Mouse (Mus musculus) T-helper 17 cell (primary cell): Measurements from ENCODE around the gene Hadh.

Experiments used
- in situ Hi-C, 2 experiments: fragments of 300-600 bp; cut with MboI, MseI; formaldehyde crosslinking; loops; 1 replicate in 1 of 2; 2 replicates in 1 of 2; pipeline ENCODE4 v1.15.1; 2025; ENCODE audit warnings: high pct_unique_total_duplicates in 2 of 2

Gene Hadh

GRCm38 (mm10) chr3:131271559-131272373 lies at the start of gene Hadh:
TSS of gene Hadh (minus strand) at chr3:131272101.
- in situ Hi-C loops = no loop called here

- in situ Hi-C loops = no loop called here
Measured at GRCm38 (mm10) chr3:131320184-131320583, 48.3 kb upstream of the Hadh start.

GRCm38 (mm10) chr3:131318211-131318610 lies 46.3 kb upstream of the Hadh start:
- in situ Hi-C loops = loop anchor here in 1 of 2 experiments (5.0 kb wide), 1 partner anchor 234 kb away; no protein-coding TSS in a partner anchor

GRCm38 (mm10) chr3:131317126-131317525 lies 45.2 kb upstream of the Hadh start:
- in situ Hi-C loops = loop anchor here in 1 of 2 experiments (5.0 kb wide), 1 partner anchor 235 kb away; no protein-coding TSS in a partner anchor

DNA sequence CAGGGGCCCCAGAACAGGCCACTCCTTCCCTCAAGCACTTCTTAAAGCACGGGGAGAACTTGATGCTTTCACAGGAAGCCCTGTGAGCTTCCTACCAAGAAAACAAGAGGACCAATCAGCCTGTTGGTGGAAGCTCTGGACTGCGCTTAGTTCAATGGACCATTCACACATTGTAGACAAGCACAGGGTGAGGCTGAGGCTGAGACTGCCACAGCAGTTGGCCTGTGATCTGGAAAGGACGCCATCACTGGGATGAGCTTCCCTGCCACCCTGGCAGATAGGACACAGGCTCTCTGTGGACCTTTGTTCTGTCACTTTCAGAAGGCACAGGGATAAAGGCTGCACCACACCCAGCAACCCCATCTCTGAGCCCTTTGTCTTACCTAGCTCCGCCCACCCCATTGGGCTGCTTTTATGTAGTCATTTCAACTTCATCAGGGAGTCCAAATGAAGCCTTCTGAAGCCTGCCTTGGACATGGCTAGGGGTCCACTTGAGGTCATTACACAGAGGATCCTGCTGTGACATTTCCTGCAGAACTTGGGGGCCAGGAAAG lies 44.1 kb upstream of the Hadh start:
- in situ Hi-C loops = loop anchor here in 1 of 2 experiments (5.0 kb wide), 1 partner anchor 236 kb away; no protein-coding TSS in a partner anchor

DNA sequence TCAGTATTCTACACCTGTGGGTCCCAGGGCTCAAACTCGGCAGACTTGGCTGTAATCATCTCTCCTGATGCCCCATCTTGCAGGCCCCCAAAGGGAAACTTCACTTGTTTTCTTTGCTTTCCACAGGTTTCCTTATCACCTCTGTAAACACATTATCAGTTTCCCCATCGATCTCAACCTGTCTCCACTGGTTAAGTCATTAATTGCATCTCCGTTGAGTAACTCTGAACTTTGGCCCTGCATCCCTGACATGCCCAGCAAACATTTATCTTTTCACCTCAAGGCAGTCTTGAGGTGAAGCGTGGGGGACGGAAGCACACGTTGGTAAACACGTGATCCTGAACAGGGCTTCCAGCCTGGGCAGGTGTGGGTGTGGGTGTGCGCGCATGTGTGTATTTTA lies 40.4 kb upstream of the Hadh start:
- in situ Hi-C loops = no loop called here

DNA sequence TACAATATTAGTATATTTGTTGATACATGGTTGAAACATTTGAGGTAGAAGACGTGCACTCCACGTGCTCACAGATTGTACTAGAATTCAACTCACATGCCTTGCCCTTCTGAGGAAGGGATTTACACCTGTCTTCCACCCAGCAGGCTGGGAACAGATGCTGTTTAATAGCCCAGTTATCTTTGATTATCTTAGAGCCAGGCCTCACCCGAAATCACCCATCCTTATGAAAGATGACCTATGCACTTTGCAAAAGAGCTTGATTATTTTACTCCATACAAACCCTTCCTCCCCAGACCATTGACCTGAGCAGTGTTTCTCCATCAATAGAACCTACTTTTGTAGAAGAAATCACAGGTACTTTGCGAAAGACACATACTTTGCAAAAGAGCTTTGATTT lies 38.7 kb upstream of the Hadh start:
- in situ Hi-C loops = no loop called here

GRCm38 (mm10) chr3:131307811-131308210 lies 35.9 kb upstream of the Hadh start:
- in situ Hi-C loops = no loop called here

- in situ Hi-C loops = no loop called here
Measured at GRCm38 (mm10) chr3:131306255-131306654, 34.4 kb upstream of the Hadh start.

DNA sequence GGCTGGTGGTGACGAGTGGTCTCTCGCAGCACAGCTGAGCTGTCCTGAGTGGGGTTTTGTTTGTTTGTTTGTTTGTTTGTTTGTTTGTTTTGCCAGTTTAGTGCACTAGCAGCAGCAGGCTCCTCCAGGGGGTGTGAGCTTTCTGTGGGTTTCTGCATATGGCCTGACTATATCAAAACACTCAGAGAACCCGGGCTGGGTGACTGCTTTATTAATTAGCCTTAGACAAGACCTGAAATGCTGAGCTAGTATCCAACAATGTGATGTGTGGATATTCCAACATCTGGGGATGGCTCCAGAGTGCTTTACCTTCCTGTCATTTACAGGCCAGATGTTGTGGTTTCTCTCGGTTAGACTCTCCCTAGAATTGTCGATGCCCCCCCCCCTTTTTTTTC lies 31.4 kb upstream of the Hadh start:
- in situ Hi-C loops = loop anchor here in 1 of 2 experiments (5.0 kb wide), 1 partner anchor 249 kb away; no protein-coding TSS in a partner anchor

- in situ Hi-C loops = loop anchor here in 1 of 2 experiments (5.0 kb wide), 1 partner anchor 250 kb away; no protein-coding TSS in a partner anchor
Measured at GRCm38 (mm10) chr3:131302452-131303319, 30.8 kb upstream of the Hadh start, which contains the start of gene Cyp2u1. TSS of gene Cyp2u1 (minus strand) at chr3:131303227.

DNA sequence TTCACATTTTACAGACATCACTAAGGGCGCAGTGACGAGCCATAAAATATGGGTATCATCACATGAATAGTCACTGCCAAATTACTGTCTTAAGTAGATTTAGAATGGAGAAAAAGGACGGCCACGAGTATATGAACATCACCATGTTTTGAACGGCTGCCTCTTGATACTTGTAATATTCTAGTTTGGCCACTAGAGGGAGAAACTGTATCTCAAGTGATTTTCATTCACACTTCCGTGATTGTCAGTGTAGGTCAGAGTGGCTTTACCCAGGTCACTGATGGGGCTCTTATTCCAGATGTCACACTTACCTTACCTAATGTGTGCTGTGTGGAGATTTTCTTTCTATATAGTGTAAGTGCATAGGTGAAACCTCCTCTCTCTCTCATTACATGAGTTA lies 28.0 kb upstream of the Hadh start:
- in situ Hi-C loops = loop anchor here in 1 of 2 experiments (5.0 kb wide), 1 partner anchor 252 kb away; no protein-coding TSS in a partner anchor

DNA sequence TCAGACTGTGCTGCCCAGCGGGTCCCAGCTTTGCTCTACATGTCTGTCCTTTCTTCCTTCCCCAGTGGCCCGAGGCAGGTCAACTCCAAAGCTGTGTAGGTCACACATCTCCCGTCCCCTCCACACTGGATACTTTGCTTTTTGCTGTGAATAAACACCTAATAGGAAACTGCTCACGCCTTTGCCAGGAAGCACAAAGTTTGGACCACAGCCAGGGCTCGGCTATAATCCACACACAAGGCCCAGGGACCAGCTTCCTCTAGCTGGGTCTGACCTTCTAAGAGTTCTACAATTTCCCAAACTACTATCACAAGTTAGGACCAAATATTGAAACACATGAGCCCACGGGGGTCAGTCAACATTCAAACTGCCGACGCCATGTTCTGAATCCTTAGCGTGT lies 27.2 kb upstream of the Hadh start:
- in situ Hi-C loops = no loop called here

- in situ Hi-C loops = no loop called here
Measured at GRCm38 (mm10) chr3:131296893-131297292, 25.0 kb upstream of the Hadh start.

GRCm38 (mm10) chr3:131295513-131296200 lies 23.8 kb upstream of the Hadh start:
- in situ Hi-C loops = no loop called here

DNA sequence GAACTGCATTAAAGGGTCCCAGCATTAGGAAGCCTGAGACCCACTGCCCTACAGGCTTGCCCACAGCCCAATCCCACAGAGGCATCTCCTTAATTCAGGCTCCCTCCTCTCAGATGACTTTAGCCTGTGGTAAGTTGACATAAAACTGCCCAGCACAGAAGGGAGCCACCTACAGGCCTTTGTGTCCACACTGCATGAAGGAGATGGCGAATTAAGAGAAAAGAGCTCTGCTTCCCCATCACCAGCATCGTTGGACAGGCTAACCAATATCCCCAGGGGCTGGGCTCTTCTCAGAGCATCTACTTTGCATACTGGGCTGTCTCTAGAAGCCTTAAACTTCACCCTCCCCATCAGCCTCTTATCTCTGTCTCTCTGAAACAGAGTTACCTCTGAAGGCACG lies 22.6 kb upstream of the Hadh start:
- in situ Hi-C loops = no loop called here

GRCm38 (mm10) chr3:131292959-131293358 lies 21.1 kb upstream of the Hadh start:
- in situ Hi-C loops = no loop called here

DNA sequence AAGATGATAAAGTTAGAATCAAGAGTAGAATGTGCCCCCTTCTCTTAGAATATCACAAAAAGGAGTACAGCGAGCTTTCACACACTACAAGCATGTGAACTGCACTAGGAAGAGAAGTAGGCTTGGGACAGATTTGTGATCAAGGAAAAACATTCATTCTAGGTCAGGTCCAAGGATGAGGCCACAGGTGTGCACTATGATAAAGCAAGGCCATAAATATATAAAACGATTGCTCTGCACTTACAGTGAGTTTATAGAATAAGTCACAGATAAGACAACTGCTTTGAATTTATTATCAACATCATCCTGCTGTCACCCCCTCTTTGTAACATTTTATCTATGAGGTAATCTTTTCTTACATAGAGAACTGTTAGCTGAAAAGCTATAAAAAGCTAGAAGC lies 20.4 kb upstream of the Hadh start:
- in situ Hi-C loops = no loop called here

- in situ Hi-C loops = no loop called here
Measured at GRCm38 (mm10) chr3:131291890-131292289, 20.0 kb upstream of the Hadh start.

GRCm38 (mm10) chr3:131274151-131274550 lies 2.2 kb upstream of the Hadh start:
- in situ Hi-C loops = no loop called here
